Mouse (Mus musculus): ENCODE measurements around the gene Snrpf.

DNA sequence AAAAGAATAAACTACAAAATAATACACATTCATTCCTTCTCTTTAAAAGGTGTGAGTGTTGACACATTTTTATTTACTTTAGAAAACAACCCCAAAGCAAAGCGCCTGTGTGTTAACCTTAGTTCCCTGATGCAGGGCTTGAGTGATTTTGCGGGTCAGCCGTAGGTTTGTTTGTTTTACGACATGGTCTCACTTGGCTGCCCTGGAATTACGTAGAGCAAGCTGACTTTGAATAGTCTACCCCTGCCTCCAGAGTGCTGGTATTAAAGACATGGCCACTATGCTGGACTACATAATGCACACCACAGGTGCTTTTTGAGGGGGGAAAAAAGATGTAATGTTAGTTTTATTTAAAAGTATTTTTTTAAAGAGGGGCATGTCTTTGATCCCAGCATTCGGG lies 50.7 kb downstream of the Snrpf start:
- TF ChIP-seq CTCF (IDR thresholded peaks at IDR 0.05; ENCODE audit: borderline replicate concordance, insufficient read depth, low read depth, low read length) (no peak), POLR2A (IDR thresholded peaks at IDR 0.05; ENCODE audit: borderline replicate concordance, insufficient read depth, low read length) (no peak)
